Mouse (Mus musculus) C2C12 (cell line): ENCODE measurements around the gene Synj2bp. TPM values are rescaled to one million over a fixed set of nuclear protein-coding genes. Genes with fewer than 3 reads are reported as not detected.
"Not testable (repeated sequence)": the region's sequence is repeated elsewhere in the genome, so short reads cannot be mapped to it uniquely, and the experiment has no call there.

Experiments used
- H3K27me3 ChIP-seq: one replicate; pipeline ENCODE4 v1.6.1; 2011; ENCODE audit not compliant: control insufficient read depth, insufficient read depth, insufficient read length
- H3K36me3 ChIP-seq: one replicate; pipeline ENCODE4 v1.6.1; 2011; ENCODE audit not compliant: control insufficient read depth, insufficient read depth
- H3K4me3 ChIP-seq: one replicate; pipeline ENCODE4 v1.5.1; 2011; ENCODE audit warnings: mild to moderate bottlenecking, control low read depth; ENCODE audit not compliant: poor library complexity, insufficient read depth, severe bottlenecking
- H3K79me2 ChIP-seq: one replicate; pipeline ENCODE4 v1.6.1; 2011; ENCODE audit not compliant: control insufficient read depth, insufficient read depth
- H3K79me3 ChIP-seq: one replicate; pipeline ENCODE4 v1.6.1; 2011; ENCODE audit warnings: low read depth, control low read depth
- H3ac ChIP-seq: one replicate; pipeline ENCODE3; 2011; ENCODE audit warnings: low read depth; ENCODE audit not compliant: control insufficient read depth, insufficient read length
- CEBPB ChIP-seq: IDR thresholded peaks from one replicate; pipeline ENCODE4 v1.6.1; 2011; ENCODE audit warnings: low read depth, mild to moderate bottlenecking, control low read depth, moderate library complexity
- CTCF ChIP-seq: IDR thresholded peaks from one replicate; pipeline ENCODE4 v1.5.1; 2011; ENCODE audit not compliant: control insufficient read depth, insufficient read depth, insufficient read length
- FOSL1 ChIP-seq: IDR thresholded peaks from one replicate; pipeline ENCODE4 v1.8.0; 2011; ENCODE audit warnings: mild to moderate bottlenecking, low read length; ENCODE audit not compliant: poor library complexity, insufficient read depth, severe bottlenecking
- MAX ChIP-seq: IDR thresholded peaks from one replicate; pipeline ENCODE4 v1.6.1; 2011; ENCODE audit warnings: mild to moderate bottlenecking, control low read depth
- MYOD1 ChIP-seq: IDR thresholded peaks from one replicate; pipeline ENCODE4 v1.6.1; 2011; ENCODE audit warnings: low read depth; ENCODE audit not compliant: control insufficient read depth, insufficient read length
- MYOG ChIP-seq: IDR thresholded peaks from one replicate; pipeline ENCODE4 v1.6.1; 2011; ENCODE audit not compliant: control insufficient read depth, insufficient read length; ENCODE audit errors: extremely low read depth
- USF1 ChIP-seq: IDR thresholded peaks from one replicate; pipeline ENCODE4 v1.6.1; 2011; ENCODE audit warnings: low read depth, mild to moderate bottlenecking, control low read depth, moderate library complexity
- polyA plus RNA-seq: library from polyadenylated mRNA; unstranded; fragments of >200 nt; fragmentation: generic; extraction: Trizol; gene quantifications from one replicate; pipeline ENCODE4 v1.2.1, GENCODE M21; 2012; ENCODE audit warnings: missing spikeins

Gene Synj2bp
- polyA plus RNA-seq, 1 experiment, result 9.2 TPM

- TF ChIP-seq FOSL1 (no peak), CEBPB (no peak), MYOG (no peak), CTCF (no peak), MAX (no peak), MYOD1 (no peak), USF1 (no peak)
- peak overlapping the region; percentile 60 for H3K4me3 ChIP-seq
- peak overlapping the region; percentile 19 for H3ac ChIP-seq
- no peaks in the 10 kb centered on the region for H3K27me3 ChIP-seq
- H3K79me3 ChIP-seq, result peaks cover 18% of the 10 kb centered on the region
- peaks cover 6% of the 10 kb centered on the region for H3K36me3 ChIP-seq
- peaks cover 32% of the 10 kb centered on the region for H3K79me2 ChIP-seq
These were observed 48.5 kb downstream of the Synj2bp start for GRCm38 (mm10) chr12:81484212-81484611.

- peaks cover 6% of the 10 kb centered on the region for H3K36me3 ChIP-seq
- H3ac ChIP-seq, result no peak overlapping the region
- TF ChIP-seq MYOD1, result no peak
- TF ChIP-seq USF1, result no peak
- no peak for TF ChIP-seq MYOG
- no peak for TF ChIP-seq CEBPB
- TF ChIP-seq CTCF, result no peak
- no peak for TF ChIP-seq MAX
- TF ChIP-seq FOSL1, result no peak
- H3K4me3 ChIP-seq, result peak overlapping the region; percentile 60
- peaks cover 18% of the 10 kb centered on the region for H3K79me3 ChIP-seq
- H3K79me2 ChIP-seq, result peaks cover 33% of the 10 kb centered on the region
- no peaks in the 10 kb centered on the region for H3K27me3 ChIP-seq
These were observed 49.1 kb downstream of the Synj2bp start for GRCm38 (mm10) chr12:81483656-81484055.

GRCm38 (mm10) chr12:81459051-81459450 lies 73.7 kb downstream of the Synj2bp start:
- not testable (repeated sequence) for H3ac ChIP-seq, H3K27me3 ChIP-seq, H3K4me3 ChIP-seq, H3K36me3 ChIP-seq, H3K79me2 ChIP-seq, H3K79me3 ChIP-seq

Other genes starting within 250 kb of the Synj2bp start
- 0.01 TPM for gene Slc8a3, start 199.7 kb downstream of the Synj2bp start, polyA plus RNA-seq
- gene Gm4787, start 153.4 kb downstream of the Synj2bp start, polyA plus RNA-seq, result 0.08 TPM
- 0.22 TPM for gene Adam4, start 111.0 kb downstream of the Synj2bp start, polyA plus RNA-seq
- 88.4 TPM for gene Cox16, start 47.8 kb downstream of the Synj2bp start, polyA plus RNA-seq
- 30.2 TPM for gene Gm20498, start within 50 bp of the Synj2bp start, polyA plus RNA-seq
- gene Adam21, start 35.6 kb upstream of the Synj2bp start, polyA plus RNA-seq, result 0.04 TPM
- gene Med6, start 62.1 kb upstream of the Synj2bp start, polyA plus RNA-seq, result 34.4 TPM
- 11.2 TPM for gene Ttc9, start 98.3 kb upstream of the Synj2bp start, polyA plus RNA-seq
- 0.29 TPM for gene Map3k9, start 248.3 kb upstream of the Synj2bp start, polyA plus RNA-seq